Mouse (Mus musculus): ENCODE results near the gene Yif1b. TPM values are rescaled to one million over a fixed set of nuclear protein-coding genes. Genes with fewer than 3 reads are reported as not detected.
"Not testable (repeated sequence)": the region's sequence is repeated elsewhere in the genome, so short reads cannot be mapped to it uniquely, and the experiment has no call there.

Gene Yif1b
- 81.9 and 83.4 TPM in 2 replicates for polyA plus RNA-seq (2016; fragmentation: Nextera tagmentation; extraction: Ambion mirVana)

- peak; percentile 97 for ATAC-seq (ENCODE audit: low FRiP score)
- peak within 1 kb of the TSS; percentile 80 for H3K4me2 ChIP-seq (replicated peaks)
- no peaks in the 10 kb centered on the region for H3K9me3 ChIP-seq (replicated peaks)
- H3K36me3 ChIP-seq: no peaks in the 10 kb centered on the region
- peak within 1 kb of the TSS; percentile 71 for H3K9ac ChIP-seq
- H3K27ac ChIP-seq: peak within 1 kb of the TSS; percentile 81
- WGBS: 1% methylated on average over 60 of the region's 60 CpGs
- H3K27me3 ChIP-seq: peaks cover 13% of the 10 kb centered on the region
- peak within 1 kb of the TSS; percentile 67 for H3K4me3 ChIP-seq
- peaks cover 13% of the 10 kb centered on the region for H3K4me1 ChIP-seq
Observed at GRCm38 (mm10) chr7:29238019-29238967, at the start of gene Yif1b. Yif1b (plus strand) TSS chr7:29238329.

- 96% methylated on average over 1 of the region's 1 CpGs for WGBS
- not testable (repeated sequence) for H3K4me2 ChIP-seq (replicated peaks); H3K9ac ChIP-seq; H3K27me3 ChIP-seq; H3K4me3 ChIP-seq; H3K9me3 ChIP-seq (replicated peaks); H3K36me3 ChIP-seq; H3K4me1 ChIP-seq; H3K27ac ChIP-seq; ATAC-seq (ENCODE audit: low FRiP score)
Observed at GRCm38 (mm10) chr7:29194230-29194629, 43.9 kb upstream of the Yif1b start.

- H3K4me3 ChIP-seq: no peak overlapping the region
- no peak overlapping the region for H3K9ac ChIP-seq
- no peak overlapping the region for H3K4me2 ChIP-seq (replicated peaks)
- no peak for ATAC-seq (ENCODE audit: low FRiP score)
- no peaks in the 10 kb centered on the region for H3K36me3 ChIP-seq
- H3K9me3 ChIP-seq (replicated peaks): no peaks in the 10 kb centered on the region
- 80% methylated on average over 6 of the region's 6 CpGs for WGBS
- no peaks in the 10 kb centered on the region for H3K4me1 ChIP-seq
- no peak overlapping the region for H3K27ac ChIP-seq
- H3K27me3 ChIP-seq: no peaks in the 10 kb centered on the region
Observed at GRCm38 (mm10) chr7:29202577-29202976, 35.6 kb upstream of the Yif1b start.

GRCm38 (mm10) chr7:29211013-29211412 lies 27.1 kb upstream of the Yif1b start:
- peak overlapping the region; percentile 45 for H3K4me2 ChIP-seq (replicated peaks)

GRCm38 (mm10) chr7:29211415-29212198 lies 26.5 kb upstream of the Yif1b start:
- H3K4me2 ChIP-seq (replicated peaks): peak overlapping the region; percentile 45
- H3K4me3 ChIP-seq: peak overlapping the region; percentile 32
- H3K27me3 ChIP-seq: peaks cover 17% of the 10 kb centered on the region
- 0 out of 2 replicates have a peak, but pooled peaks cover 9% of the 10 kb centered on the region for H3K4me1 ChIP-seq
- no peaks in the 10 kb centered on the region for H3K36me3 ChIP-seq
- H3K9ac ChIP-seq: no peak overlapping the region
- H3K27ac ChIP-seq: no peak overlapping the region
- 5% methylated on average over 34 of the region's 34 CpGs for WGBS
- H3K9me3 ChIP-seq (replicated peaks): no peaks in the 10 kb centered on the region
- no peak for ATAC-seq (ENCODE audit: low FRiP score)

More at GRCm38 (mm10) chr7:29211013-29211412, 27.1 kb upstream of the Yif1b start:
- not testable (repeated sequence) for H3K9me3 ChIP-seq (replicated peaks); ATAC-seq (ENCODE audit: low FRiP score); H3K9ac ChIP-seq; H3K4me1 ChIP-seq; H3K36me3 ChIP-seq; H3K27ac ChIP-seq
- peak overlapping the region; percentile 32 for H3K4me3 ChIP-seq
- H3K27me3 ChIP-seq: peaks cover 17% of the 10 kb centered on the region
- 17% methylated on average over 13 of the region's 15 CpGs for WGBS

- Histone ChIP-seq H3K36me3 (no peaks in the 10 kb centered on the region), H3K9ac (no peak overlapping the region), H3K27me3 (peaks cover 17% of the 10 kb centered on the region), H3K4me2 (replicated peaks) (peak overlapping the region; percentile 54; the same call in 1 of the 2 replicates), H3K27ac (no peak overlapping the region), H3K9me3 (replicated peaks) (no peaks in the 10 kb centered on the region), H3K4me1 (0 out of 2 replicates have a peak, but pooled peaks cover 9% of the 10 kb centered on the region), H3K4me3 (0 out of 2 replicates have a peak overlapping the region, but pooled peaks have one; percentile 32)
- WGBS: 13% methylated on average over 26 of the region's 26 CpGs
- no peak for ATAC-seq (ENCODE audit: low FRiP score)
Observed at GRCm38 (mm10) chr7:29212199-29212765, 25.8 kb upstream of the Yif1b start.

GRCm38 (mm10) chr7:29212775-29213560 lies 25.2 kb upstream of the Yif1b start:
- H3K9ac ChIP-seq; H3K27ac ChIP-seq; H3K36me3 ChIP-seq; H3K4me1 ChIP-seq; H3K9me3 ChIP-seq (replicated peaks): not testable (repeated sequence)
- ATAC-seq (ENCODE audit: low FRiP score): peak; percentile 13; the same call in 1 of the 2 replicates
- H3K4me2 ChIP-seq (replicated peaks): peak overlapping the region; percentile 54
- peak overlapping the region; percentile 20; the same call in 1 of the 2 replicates for H3K4me3 ChIP-seq
- peaks cover 17% of the 10 kb centered on the region for H3K27me3 ChIP-seq
- WGBS: 14% methylated on average over 40 of the region's 40 CpGs

- peaks cover 17% of the 10 kb centered on the region for H3K27me3 ChIP-seq
- peak within 1 kb of the TSS; percentile 54 for H3K4me2 ChIP-seq (replicated peaks)
- H3K9ac ChIP-seq: no peak within 1 kb of the TSS; the same call in 1 of the 2 replicates
- WGBS: 5% methylated on average over 20 of the region's 20 CpGs
- no peak within 1 kb of the TSS for H3K27ac ChIP-seq
- 0 out of 2 replicates have a peak, but pooled peaks cover 9% of the 10 kb centered on the region for H3K4me1 ChIP-seq
- no peaks in the 10 kb centered on the region for H3K9me3 ChIP-seq (replicated peaks)
- no peaks in the 10 kb centered on the region for H3K36me3 ChIP-seq
- H3K4me3 ChIP-seq: peak within 1 kb of the TSS; percentile 20
- peak; percentile 74 for ATAC-seq (ENCODE audit: low FRiP score)
Observed at GRCm38 (mm10) chr7:29213675-29214082, 24.4 kb upstream of the Yif1b start, which contains the start of gene Catsperg1. Catsperg1 (minus strand) TSS chr7:29214035.

GRCm38 (mm10) chr7:29214236-29214635 lies 23.9 kb upstream of the Yif1b start:
- Histone ChIP-seq H3K4me1 (0 out of 2 replicates have a peak, but pooled peaks cover 9% of the 10 kb centered on the region), H3K9ac (no peak overlapping the region), H3K9me3 (replicated peaks) (no peaks in the 10 kb centered on the region), H3K4me3 (no peak overlapping the region), H3K27me3 (peaks cover 17% of the 10 kb centered on the region), H3K4me2 (replicated peaks) (peak overlapping the region; percentile 54; the same call in 1 of the 2 replicates), H3K27ac (no peak overlapping the region), H3K36me3 (no peaks in the 10 kb centered on the region)
- ATAC-seq (ENCODE audit: low FRiP score): peak; percentile 23; the same call in 1 of the 2 replicates
- WGBS: 61% methylated on average over 2 of the region's 2 CpGs

- Histone ChIP-seq H3K36me3 (no peaks in the 10 kb centered on the region), H3K9me3 (replicated peaks) (peaks cover 6% of the 10 kb centered on the region; the same call in 1 of the 2 replicates), H3K4me1 (0 out of 2 replicates have a peak, but pooled peaks cover 9% of the 10 kb centered on the region), H3K4me3 (no peak overlapping the region), H3K27me3 (peaks cover 17% of the 10 kb centered on the region), H3K9ac (no peak overlapping the region), H3K27ac (no peak overlapping the region), H3K4me2 (replicated peaks) (no peak overlapping the region)
- WGBS: 45% methylated on average over 15 of the region's 15 CpGs
- no peak for ATAC-seq (ENCODE audit: low FRiP score)
Observed at GRCm38 (mm10) chr7:29214846-29215245, 23.3 kb upstream of the Yif1b start.

Data from hindbrain, embryonic 12.5 days (tissue).